Mouse (Mus musculus) hindbrain, postnatal 0 days (tissue): Measurements from ENCODE around the gene Sun1. TPM values are rescaled to one million over a fixed set of nuclear protein-coding genes. Genes with fewer than 3 reads are reported as not detected.

ENCODE experiments used
- ATAC-seq: fragments of 200-750 bp; cut with Nextera tagmentation; 2 replicates; pipeline ENCODE4 v1.8.0; 2017; ENCODE audit warnings: mild to moderate bottlenecking, moderate TSS enrichment, moderate library complexity
- DNase-seq: peaks from one replicate; pipeline ENCODE4 v3.0.0-alpha.2; 2015; ENCODE audit warnings: low spot score
- H3K27ac ChIP-seq: fragments of 300-500 bp; sonication (generic); 2 replicates; pipeline ENCODE4 v1.5.1; 2014; ENCODE audit warnings: mild to moderate bottlenecking
- H3K27me3 ChIP-seq: fragments of 300-500 bp; sonication (generic); 2 replicates; pipeline ENCODE4 v1.6.1; 2014; ENCODE audit warnings: low read length, mixed read lengths; ENCODE audit not compliant: insufficient read depth
- H3K36me3 ChIP-seq: fragments of 300-500 bp; sonication (generic); 2 replicates; pipeline ENCODE4 v1.6.1; 2014; ENCODE audit warnings: low read length, mixed read lengths; ENCODE audit not compliant: insufficient read depth
- H3K4me1 ChIP-seq: fragments of 300-500 bp; sonication (generic); 2 replicates; pipeline ENCODE4 v1.6.1; 2014; ENCODE audit warnings: antibody characterized with exemption, low read length, mixed read lengths; ENCODE audit not compliant: insufficient read depth
- H3K4me2 ChIP-seq: fragments of 300-500 bp; sonication (generic); 2 replicates; pipeline ENCODE4 v1.6.1; 2014; ENCODE audit warnings: low read depth, mild to moderate bottlenecking, low read length, moderate library complexity, mixed read lengths
- H3K4me3 ChIP-seq: fragments of 300-500 bp; sonication (generic); 2 replicates; pipeline ENCODE4 v1.5.1; 2014; ENCODE audit warnings: low read length
- H3K9ac ChIP-seq: fragments of 300-500 bp; sonication (generic); replicated peaks from 2 replicates; pipeline ENCODE4 v1.6.1; 2014; ENCODE audit warnings: mild to moderate bottlenecking, low read length, moderate library complexity, mixed read lengths
- H3K9me3 ChIP-seq: fragments of 300-500 bp; sonication (generic); 2 replicates; pipeline ENCODE4 v1.6.1; 2016; ENCODE audit warnings: low read length, mixed read lengths
- CTCF ChIP-seq: IDR thresholded peaks from 2 replicates; pipeline ENCODE4 v1.5.1; 2016; ENCODE audit warnings: antibody characterized with exemption, control low read depth, low read depth
- WGBS: fragments of 180-500 bp; shearing (Covaris S2); extraction: QIAGEN DNeasy Blood & Tissue Kit; methylation state at CpG from one replicate; pipeline ENCODE4 v1.1.7; 2014; 5-methylcytosine and 5-hydroxymethylcytosine counted together
- polyA plus RNA-seq: library from polyadenylated mRNA; unstranded; fragments of >200 nt; fragmentation: Nextera tagmentation; extraction: Ambion mirVana; gene quantifications from 2 replicates; pipeline ENCODE4 v1.2.1, GENCODE M21; 2015
- total RNA-seq: library from RNA; depleted of rRNA; stranded (reverse); fragments of >200 nt; gene quantifications from 2 replicates; pipeline ENCODE4 v1.2.3, GENCODE M21; 2014; rRNA removed

The Sun1 gene
- total and polyA plus RNA-seq, 2 experiments from 2014 or later, result 33.9 to 78.5 TPM

GRCm38 (mm10) chr5:139288591-139288990 is 88.2 kb downstream of the Sun1 start:
- WGBS, result 65% methylated on average over 4 of the region's 4 CpGs
- no peak for TF ChIP-seq CTCF
- DNase-seq, result no peak
- H3K27me3 ChIP-seq, result no peaks in the 10 kb centered on the region
- ATAC-seq, result no peak
- H3K4me2 ChIP-seq, result no peak overlapping the region
- H3K36me3 ChIP-seq, result no peaks in the 10 kb centered on the region; the same call in 1 of the 2 replicates
- no peaks in the 10 kb centered on the region for H3K4me1 ChIP-seq
- H3K9ac ChIP-seq, result no peak overlapping the region
- H3K27ac ChIP-seq, result no peak overlapping the region
- no peaks in the 10 kb centered on the region for H3K9me3 ChIP-seq
- H3K4me3 ChIP-seq, result no peak overlapping the region

GRCm38 (mm10) chr5:139290467-139291259 is 90.2 kb downstream of the Sun1 start:
- Histone ChIP-seq H3K4me2 (no peak overlapping the region), H3K4me3 (no peak overlapping the region), H3K4me1 (no peaks in the 10 kb centered on the region), H3K9me3 (no peaks in the 10 kb centered on the region), H3K27ac (no peak overlapping the region), H3K9ac (no peak overlapping the region), H3K36me3 (no peaks in the 10 kb centered on the region; the same call in 1 of the 2 replicates), H3K27me3 (no peaks in the 10 kb centered on the region)
- no peak for TF ChIP-seq CTCF
- DNase-seq, result no peak
- no peak for ATAC-seq
- WGBS, result 86% methylated on average over 12 of the region's 12 CpGs

GRCm38 (mm10) chr5:139291811-139292560 is 91.5 kb downstream of the Sun1 start:
- WGBS, result 60% methylated on average over 6 of the region's 6 CpGs
- H3K4me1 ChIP-seq, result no peaks in the 10 kb centered on the region

GRCm38 (mm10) chr5:139294089-139294488 is 93.7 kb downstream of the Sun1 start:
- 68% methylated on average over 2 of the region's 2 CpGs for WGBS
- peaks cover 2% of the 10 kb centered on the region; the same call in 1 of the 2 replicates for H3K36me3 ChIP-seq
- H3K4me3 ChIP-seq, result no peak overlapping the region
- no peak overlapping the region for H3K9ac ChIP-seq
- H3K4me2 ChIP-seq, result no peak overlapping the region
- no peaks in the 10 kb centered on the region for H3K9me3 ChIP-seq
- DNase-seq (no peak), ATAC-seq (no peak)
- no peaks in the 10 kb centered on the region for H3K27me3 ChIP-seq
- TF ChIP-seq CTCF, result no peak
- H3K27ac ChIP-seq, result no peak overlapping the region
- H3K4me1 ChIP-seq, result no peaks in the 10 kb centered on the region

More at GRCm38 (mm10) chr5:139291811-139292560, 91.5 kb downstream of the Sun1 start:
- H3K4me2 ChIP-seq, result no peak overlapping the region
- no peaks in the 10 kb centered on the region for H3K9me3 ChIP-seq
- no peaks in the 10 kb centered on the region for H3K27me3 ChIP-seq
- H3K27ac ChIP-seq, result no peak overlapping the region
- H3K36me3 ChIP-seq, result no peaks in the 10 kb centered on the region; the same call in 1 of the 2 replicates
- DNase-seq, result no peak
- no peak for TF ChIP-seq CTCF
- H3K9ac ChIP-seq, result no peak overlapping the region
- no peak for ATAC-seq
- no peak overlapping the region for H3K4me3 ChIP-seq

- Histone ChIP-seq H3K4me2 (no peak overlapping the region), H3K4me3 (no peak overlapping the region), H3K9ac (no peak overlapping the region), H3K27me3 (no peaks in the 10 kb centered on the region), H3K27ac (no peak overlapping the region), H3K9me3 (no peaks in the 10 kb centered on the region), H3K4me1 (no peaks in the 10 kb centered on the region), H3K36me3 (0 out of 2 replicates have a peak, but pooled peaks cover 3% of the 10 kb centered on the region)
- DNase-seq (no peak), ATAC-seq (no peak)
- no peak for TF ChIP-seq CTCF
- 89% methylated on average over 10 of the region's 10 CpGs for WGBS
Observed at GRCm38 (mm10) chr5:139297092-139297491, 96.7 kb downstream of the Sun1 start.

GRCm38 (mm10) chr5:139297745-139298144 is 97.3 kb downstream of the Sun1 start:
- ATAC-seq, result no peak
- no peak for TF ChIP-seq CTCF

More at GRCm38 (mm10) chr5:139297745-139298144, 97.3 kb downstream of the Sun1 start:
- H3K4me2 ChIP-seq, result no peak overlapping the region
- H3K9me3 ChIP-seq, result no peaks in the 10 kb centered on the region
- WGBS, result 62% methylated on average over 5 of the region's 5 CpGs
- DNase-seq, result no peak
- no peak overlapping the region for H3K27ac ChIP-seq
- H3K4me1 ChIP-seq, result no peaks in the 10 kb centered on the region
- H3K36me3 ChIP-seq, result 0 out of 2 replicates have a peak, but pooled peaks cover 3% of the 10 kb centered on the region
- no peak overlapping the region for H3K4me3 ChIP-seq
- no peaks in the 10 kb centered on the region for H3K27me3 ChIP-seq
- no peak overlapping the region for H3K9ac ChIP-seq

Other genes starting within 250 kb of the Sun1 start
- gene Pdgfa, start 203.3 kb upstream of the Sun1 start, total RNA-seq, result 49.0 and 54.4 TPM in 2 replicates
- 41.9 and 47.5 TPM in 2 replicates for gene Pdgfa, start 203.3 kb upstream of the Sun1 start, polyA plus RNA-seq
- gene Prkar1b, start 50.6 kb upstream of the Sun1 start, total RNA-seq, result 264 and 274 TPM in 2 replicates
- gene Prkar1b, start 50.6 kb upstream of the Sun1 start, polyA plus RNA-seq, result 297 and 322 TPM in 2 replicates
- gene Dnaaf5, start 50.4 kb upstream of the Sun1 start, total RNA-seq, result 12.8 and 16.3 TPM in 2 replicates
- 1.8 and 2.2 TPM in 2 replicates for gene Dnaaf5, start 50.4 kb upstream of the Sun1 start, polyA plus RNA-seq
- 49.2 and 52.7 TPM in 2 replicates for gene Get4, start 51.7 kb downstream of the Sun1 start, total RNA-seq
- 136 and 141 TPM in 2 replicates for gene Get4, start 51.7 kb downstream of the Sun1 start, polyA plus RNA-seq
- 241 and 242 TPM in 2 replicates for gene Adap1, start 125.0 kb downstream of the Sun1 start, total RNA-seq
- gene Adap1, start 125.0 kb downstream of the Sun1 start, polyA plus RNA-seq, result 123 and 128 TPM in 2 replicates
- gene Cox19, start 150.8 kb downstream of the Sun1 start, total RNA-seq, result 93.7 and 106 TPM in 2 replicates
- 86.3 and 91.0 TPM in 2 replicates for gene Cox19, start 150.8 kb downstream of the Sun1 start, polyA plus RNA-seq
- gene Cyp2w1, start 152.0 kb downstream of the Sun1 start, total RNA-seq, result not detected in 2 replicates
- not detected in 2 replicates for gene Cyp2w1, start 152.0 kb downstream of the Sun1 start, polyA plus RNA-seq
- 8.1 and 10.1 TPM in 2 replicates for gene Gpr146, start 177.1 kb downstream of the Sun1 start, total RNA-seq
- 3.7 and 4.4 TPM in 2 replicates for gene Gpr146, start 177.1 kb downstream of the Sun1 start, polyA plus RNA-seq
- gene C130050O18Rik, start 204.6 kb downstream of the Sun1 start, total RNA-seq, result 1.1 TPM in 1 of 2 replicates, not detected in the other
- gene C130050O18Rik, start 204.6 kb downstream of the Sun1 start, polyA plus RNA-seq, result 0.34 TPM in 1 of 2 replicates, not detected in the other
- 5.8 and 9.6 TPM in 2 replicates for gene Gper1, start 222.5 kb downstream of the Sun1 start, total RNA-seq
- 5.6 and 6.2 TPM in 2 replicates for gene Gper1, start 222.5 kb downstream of the Sun1 start, polyA plus RNA-seq